Comparison of ENCODE assay signal across 18 mouse cellular contexts in genomic region chr14:72155197-72155907, GRCm38 (mm10).
DNase-seq lines count a peak whose midpoint lies in the region; ATAC-seq lines count a peak whose summit lies in the region.
"Had no signal": no experiment of that assay in that cellular context is flagged by ENCODE, and none has a peak within 500 bp of the region (broad histone marks: within the 10 kb centered on the region; RNA-seq: fewer than 3 reads in every experiment).

No protein-coding gene starts in this region.

- H3K9ac ChIP-seq in forebrain, embryonic 14.5 days (ENCODE audit: low read length), result no peak overlapping the region
- no peak overlapping the region for H3K9ac ChIP-seq in forebrain, embryonic 12.5 days
- no peak overlapping the region for H3K9ac ChIP-seq in midbrain, embryonic 13.5 days (replicated peaks)
- H3K9ac ChIP-seq in midbrain, embryonic 15.5 days, result no peak overlapping the region
- no peak overlapping the region for H3K9ac ChIP-seq in neural tube, embryonic 15.5 days (replicated peaks)
- H3K9ac ChIP-seq: kidney, embryonic 15.5 days; lung, embryonic 15.5 days; neural tube, embryonic 12.5 days had no signal

- peak; percentile 57 for DNase-seq in forebrain, embryonic 14.5 days (ENCODE audit: low spot score)
- DNase-seq in embryonic facial prominence, embryonic 10.5 days (ENCODE audit: low spot score), result peak; percentile 68
- DNase-seq in spleen, postnatal 4 days (ENCODE audit: low spot score in 2 of 2), result no peak
- DNase-seq in layer of hippocampus, adult 11-12 months (ENCODE audit: low spot score), result no peak
- DNase-seq: adrenal gland, adult 8-10 months; cerebellum, adult 18-20 months; gastrocnemius, postnatal 36 days; heart, postnatal 10 days; liver; thymus, postnatal 4 days had no signal

- 31% methylated on average over 11 of the region's 11 CpGs for WGBS in forebrain, embryonic 14.5 days
- WGBS in forebrain, embryonic 12.5 days, result 32% methylated on average over 11 of the region's 11 CpGs
- WGBS in midbrain, embryonic 13.5 days, result 35% methylated on average over 11 of the region's 11 CpGs
- 37% methylated on average over 11 of the region's 11 CpGs for WGBS in midbrain, embryonic 15.5 days
- 24% methylated on average over 11 of the region's 11 CpGs for WGBS in embryonic facial prominence, embryonic 10.5 days
- 31% methylated on average over 11 of the region's 11 CpGs for WGBS in neural tube, embryonic 15.5 days

- no peak overlapping the region for H3K27ac ChIP-seq in forebrain, embryonic 14.5 days (ENCODE audit: low read depth, low read length)
- no peak overlapping the region for H3K27ac ChIP-seq in forebrain, embryonic 12.5 days
- H3K27ac ChIP-seq in midbrain, embryonic 13.5 days, result peak overlapping the region; percentile 14; the same call in 1 of the 2 replicates
- H3K27ac ChIP-seq in midbrain, embryonic 15.5 days, result no peak overlapping the region
- H3K27ac ChIP-seq in embryonic facial prominence, embryonic 10.5 days (replicated peaks), result peak overlapping the region; percentile 21; the same call in 1 of the 2 replicates
- no peak overlapping the region; the same call in 1 of the 2 replicates for H3K27ac ChIP-seq in neural tube, embryonic 15.5 days (replicated peaks)
- H3K27ac ChIP-seq: heart, embryonic 10.5 days; kidney, embryonic 15.5 days; lung, embryonic 15.5 days; neural tube, embryonic 12.5 days had no signal

- no peaks in the 10 kb centered on the region for H3K9me3 ChIP-seq in forebrain, embryonic 14.5 days (replicated peaks; ENCODE audit: control insufficient read depth, low read length)
- no peaks in the 10 kb centered on the region for H3K9me3 ChIP-seq in forebrain, embryonic 12.5 days
- no peaks in the 10 kb centered on the region for H3K9me3 ChIP-seq in midbrain, embryonic 13.5 days
- no peaks in the 10 kb centered on the region for H3K9me3 ChIP-seq in midbrain, embryonic 15.5 days
- H3K9me3 ChIP-seq in embryonic facial prominence, embryonic 10.5 days, result no peaks in the 10 kb centered on the region
- no peaks in the 10 kb centered on the region for H3K9me3 ChIP-seq in neural tube, embryonic 15.5 days (replicated peaks)
- H3K9me3 ChIP-seq: heart, embryonic 10.5 days; kidney, embryonic 15.5 days; lung, embryonic 15.5 days; neural tube, embryonic 12.5 days had no signal

- no peak overlapping the region for H3K4me3 ChIP-seq in forebrain, embryonic 14.5 days (ENCODE audit: low read depth, low read length)
- H3K4me3 ChIP-seq in forebrain, embryonic 12.5 days (replicated peaks), result no peak overlapping the region
- no peak overlapping the region for H3K4me3 ChIP-seq in midbrain, embryonic 13.5 days (replicated peaks)
- H3K4me3 ChIP-seq in midbrain, embryonic 15.5 days, result no peak overlapping the region
- no peak overlapping the region for H3K4me3 ChIP-seq in embryonic facial prominence, embryonic 10.5 days
- no peak overlapping the region for H3K4me3 ChIP-seq in neural tube, embryonic 15.5 days (replicated peaks)
- H3K4me3 ChIP-seq: heart, embryonic 10.5 days; kidney, embryonic 15.5 days; lung, embryonic 15.5 days; neural tube, embryonic 12.5 days had no signal

- H3K4me1 ChIP-seq in forebrain, embryonic 14.5 days (ENCODE audit: control insufficient read depth, insufficient read depth, low read length), result 0 out of 2 replicates have a peak, but pooled peaks cover 2% of the 10 kb centered on the region
- no peaks in the 10 kb centered on the region; the same call in 1 of the 2 replicates for H3K4me1 ChIP-seq in forebrain, embryonic 12.5 days
- H3K4me1 ChIP-seq in midbrain, embryonic 13.5 days (replicated peaks), result no peaks in the 10 kb centered on the region
- 0 out of 2 replicates have a peak, but pooled peaks cover 2% of the 10 kb centered on the region for H3K4me1 ChIP-seq in midbrain, embryonic 15.5 days
- H3K4me1 ChIP-seq in embryonic facial prominence, embryonic 10.5 days, result peaks cover 16% of the 10 kb centered on the region
- peaks cover 29% of the 10 kb centered on the region for H3K4me1 ChIP-seq in neural tube, embryonic 15.5 days
- H3K4me1 ChIP-seq: heart, embryonic 10.5 days; neural tube, embryonic 12.5 days had no signal

- H3K4me2 ChIP-seq in forebrain, embryonic 14.5 days (ENCODE audit: low read length), result no peak overlapping the region
- H3K4me2 ChIP-seq in forebrain, embryonic 12.5 days, result no peak overlapping the region
- H3K4me2 ChIP-seq in midbrain, embryonic 13.5 days (replicated peaks), result no peak overlapping the region
- no peak overlapping the region for H3K4me2 ChIP-seq in midbrain, embryonic 15.5 days
- H3K4me2 ChIP-seq in neural tube, embryonic 15.5 days, result peak overlapping the region; percentile 35
- H3K4me2 ChIP-seq: kidney, embryonic 15.5 days; lung, embryonic 15.5 days; neural tube, embryonic 12.5 days had no signal

- H3K27me3 ChIP-seq in forebrain, embryonic 14.5 days (replicated peaks; ENCODE audit: control insufficient read depth, insufficient read depth, low read length), result no peaks in the 10 kb centered on the region
- H3K27me3 ChIP-seq in forebrain, embryonic 12.5 days, result no peaks in the 10 kb centered on the region
- no peaks in the 10 kb centered on the region for H3K27me3 ChIP-seq in midbrain, embryonic 13.5 days
- no peaks in the 10 kb centered on the region for H3K27me3 ChIP-seq in midbrain, embryonic 15.5 days (replicated peaks)
- H3K27me3 ChIP-seq in embryonic facial prominence, embryonic 10.5 days (replicated peaks; ENCODE audit: low read depth, poor library complexity, severe bottlenecking), result no peaks in the 10 kb centered on the region
- H3K27me3 ChIP-seq in neural tube, embryonic 15.5 days (replicated peaks), result no peaks in the 10 kb centered on the region
- H3K27me3 ChIP-seq: kidney, embryonic 15.5 days; lung, embryonic 15.5 days; neural tube, embryonic 12.5 days had no signal

- ATAC-seq in forebrain, embryonic 14.5 days, result no peak
- ATAC-seq in forebrain, embryonic 12.5 days (ENCODE audit: low FRiP score), result no peak
- ATAC-seq in midbrain, embryonic 13.5 days, result no peak
- no peak for ATAC-seq in midbrain, embryonic 15.5 days (replicated peaks)
- ATAC-seq in neural tube, embryonic 15.5 days (ENCODE audit: low FRiP score), result no peak

- H3K36me3 ChIP-seq in forebrain, embryonic 14.5 days (ENCODE audit: control insufficient read depth, insufficient read depth, low read length), result no peaks in the 10 kb centered on the region
- H3K36me3 ChIP-seq in forebrain, embryonic 12.5 days (replicated peaks), result no peaks in the 10 kb centered on the region
- H3K36me3 ChIP-seq in midbrain, embryonic 13.5 days, result no peaks in the 10 kb centered on the region
- no peaks in the 10 kb centered on the region for H3K36me3 ChIP-seq in midbrain, embryonic 15.5 days (replicated peaks)
- H3K36me3 ChIP-seq in embryonic facial prominence, embryonic 10.5 days (replicated peaks), result no peaks in the 10 kb centered on the region
- no peaks in the 10 kb centered on the region for H3K36me3 ChIP-seq in neural tube, embryonic 15.5 days
- H3K36me3 ChIP-seq: heart, embryonic 10.5 days; kidney, embryonic 15.5 days; lung, embryonic 15.5 days; neural tube, embryonic 12.5 days had no signal

Comparison
In these comparisons a context has a peak if more than half of its experiments do, and no peak if none do; other contexts are left out.
1. H3K27ac ChIP-seq: peak in midbrain, embryonic 13.5 days (single experiment) and embryonic facial prominence, embryonic 10.5 days (single experiment); none in forebrain, embryonic 14.5 days (single experiment), forebrain, embryonic 12.5 days (single experiment), midbrain, embryonic 15.5 days (single experiment) and neural tube, embryonic 15.5 days (single experiment).
2. DNase-seq: peak in forebrain, embryonic 14.5 days (single experiment) and embryonic facial prominence, embryonic 10.5 days (single experiment); none in spleen, postnatal 4 days (0 of 2) and layer of hippocampus, adult 11-12 months (single experiment).